Mouse (Mus musculus) MEL (cell line): ENCODE results near the gene Dyrk1a.

Experiments used
- BHLHE40 ChIP-seq: IDR thresholded peaks from 2 replicates; pipeline ENCODE4 v1.6.1; 2012; ENCODE audit warnings: low read depth, mild to moderate bottlenecking, inconsistent platforms, low read length, improper control_type of control experiment, borderline replicate concordance
- CHD1 ChIP-seq: IDR thresholded peaks from 2 replicates; pipeline ENCODE4 v1.6.1; 2012; ENCODE audit warnings: low read depth, mild to moderate bottlenecking, inconsistent platforms, low read length, improper control_type of control experiment
- CHD2 ChIP-seq: IDR thresholded peaks from 2 replicates; pipeline ENCODE4 v1.6.1; 2011; ENCODE audit warnings: low read length, improper control_type of control experiment
- CTCF ChIP-seq, 3 experiments: IDR thresholded peaks in 2 of 3; conservative IDR thresholded peaks in 1 of 3; 2 replicates each; pipeline ENCODE4 v1.5.1; 2011 to 2012; ENCODE audit warnings: low read length in 3 of 3, low read depth in 2 of 3, mild to moderate bottlenecking in 2 of 3, improper control_type of control experiment in 1 of 3, inconsistent platforms in 1 of 3, mixed read lengths in 1 of 3, moderate library complexity in 1 of 3; ENCODE audit not compliant: control insufficient read depth in 1 of 3, insufficient read depth in 1 of 3, poor library complexity in 1 of 3, severe bottlenecking in 1 of 3
- EP300 ChIP-seq, 2 experiments: IDR thresholded peaks; 2 replicates each; pipeline ENCODE4 v1.6.1; 2011; ENCODE audit warnings: improper control_type of control experiment in 2 of 2, low read length in 2 of 2, low read depth in 1 of 2, mild to moderate bottlenecking in 1 of 2
- ETS1 ChIP-seq: IDR thresholded peaks from 2 replicates; pipeline ENCODE4 v1.6.1; 2012; ENCODE audit warnings: low read depth, mild to moderate bottlenecking, inconsistent platforms, low read length, improper control_type of control experiment, moderate library complexity
- MEF2A ChIP-seq: IDR thresholded peaks from 2 replicates; pipeline ENCODE4 v1.6.1; 2014; ENCODE audit warnings: low read depth, mild to moderate bottlenecking, inconsistent platforms, low read length, improper control_type of control experiment; ENCODE audit not compliant: poor library complexity, insufficient replicate concordance, severe bottlenecking; ENCODE audit errors: extremely low read depth
- NELFE ChIP-seq: IDR thresholded peaks from 2 replicates; pipeline ENCODE4 v1.6.1; 2011; ENCODE audit warnings: low read depth, low read length, improper control_type of control experiment
- NRF1 ChIP-seq: IDR thresholded peaks from 2 replicates; pipeline ENCODE4 v1.6.1; 2014; ENCODE audit warnings: low read depth, mild to moderate bottlenecking, inconsistent platforms, low read length, improper control_type of control experiment, moderate library complexity; ENCODE audit not compliant: poor library complexity, insufficient read depth, severe bottlenecking
- POLR2A ChIP-seq, 2 experiments: IDR thresholded peaks; 2 replicates each; pipeline ENCODE4 v1.6.1; 2011 to 2012; ENCODE audit warnings: low read length in 2 of 2, mild to moderate bottlenecking in 2 of 2, control low read depth in 1 of 2, improper control_type of control experiment in 1 of 2, low read depth in 1 of 2, moderate library complexity in 1 of 2; ENCODE audit not compliant: control insufficient read depth in 1 of 2, insufficient read depth in 1 of 2, poor library complexity in 1 of 2
- RAD21 ChIP-seq: IDR thresholded peaks from 2 replicates; pipeline ENCODE4 v1.6.1; 2011; ENCODE audit warnings: mild to moderate bottlenecking, low read depth, low read length, improper control_type of control experiment
- TAL1 ChIP-seq: IDR thresholded peaks from 2 replicates; pipeline ENCODE4 v1.6.1; 2012; ENCODE audit warnings: mild to moderate bottlenecking, inconsistent platforms, low read length, moderate library complexity, mixed read lengths
- ZC3H11A ChIP-seq: IDR thresholded peaks from 2 replicates; pipeline ENCODE4 v1.6.1; 2012; ENCODE audit warnings: low read depth, mild to moderate bottlenecking, inconsistent platforms, low read length, improper control_type of control experiment
- ZNF384 ChIP-seq: IDR thresholded peaks from 2 replicates; pipeline ENCODE4 v1.6.1; 2012; ENCODE audit warnings: low read depth, mild to moderate bottlenecking, inconsistent platforms, low read length, improper control_type of control experiment

DNA sequence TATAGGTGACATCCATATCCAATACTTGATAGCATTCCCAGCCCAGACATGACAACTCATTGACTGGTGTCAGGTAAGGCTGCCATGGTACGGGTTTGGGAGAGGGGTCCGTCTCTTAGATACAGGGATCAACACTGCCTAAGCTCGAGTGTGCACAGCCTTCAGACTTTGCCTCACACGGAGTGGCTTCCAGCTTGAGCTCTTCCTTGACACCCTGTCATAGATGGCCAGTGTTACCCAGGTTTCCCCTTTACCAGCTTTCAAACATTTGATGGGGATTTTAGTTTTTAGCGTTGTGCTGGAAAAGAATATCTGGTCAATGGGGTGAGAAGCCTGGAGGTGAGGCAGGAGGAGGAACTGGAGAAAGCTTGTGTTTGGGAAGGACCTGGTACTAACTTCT, 2.1 kb upstream of the Dyrk1a start:
- TF ChIP-seq CTCF (IDR thresholded peaks at IDR 0.05 in 2 of 3, conservative IDR thresholded peaks at IDR 0.05 in 1 of 3; ENCODE audit: control insufficient read depth in 1 of 3, insufficient read depth in 1 of 3, low read depth in 2 of 3, low read length in 3 of 3, poor library complexity in 1 of 3, severe bottlenecking in 1 of 3) (no peak), POLR2A (IDR thresholded peaks at IDR 0.05; ENCODE audit: control insufficient read depth in 1 of 2, insufficient read depth in 1 of 2, low read depth in 1 of 2, low read length in 2 of 2, poor library complexity in 1 of 2) (no peak), ZNF384 (no peak), TAL1 (no peak), NELFE (no peak), CHD1 (no peak), MEF2A (no peak), NRF1 (no peak), EP300 (IDR thresholded peaks at IDR 0.05; ENCODE audit: low read depth in 1 of 2, low read length in 2 of 2) (no peak), ETS1 (no peak), BHLHE40 (no peak), RAD21 (no peak), ZC3H11A (no peak), CHD2 (no peak)
